Mouse (Mus musculus): ENCODE results near the gene Rhoh.

The Rhoh gene

GRCm38 (mm10) chr5:65861154-65861944, at the start of gene Rhoh:
Gene Rhoh, plus strand, starts transcription at chr5:65861213.
- in situ Hi-C loops (cut with MboI): no loop called here

- in situ Hi-C loops (cut with MboI): no loop called here
Measured at GRCm38 (mm10) chr5:65823601-65824133, 37.3 kb upstream of the Rhoh start.

DNA sequence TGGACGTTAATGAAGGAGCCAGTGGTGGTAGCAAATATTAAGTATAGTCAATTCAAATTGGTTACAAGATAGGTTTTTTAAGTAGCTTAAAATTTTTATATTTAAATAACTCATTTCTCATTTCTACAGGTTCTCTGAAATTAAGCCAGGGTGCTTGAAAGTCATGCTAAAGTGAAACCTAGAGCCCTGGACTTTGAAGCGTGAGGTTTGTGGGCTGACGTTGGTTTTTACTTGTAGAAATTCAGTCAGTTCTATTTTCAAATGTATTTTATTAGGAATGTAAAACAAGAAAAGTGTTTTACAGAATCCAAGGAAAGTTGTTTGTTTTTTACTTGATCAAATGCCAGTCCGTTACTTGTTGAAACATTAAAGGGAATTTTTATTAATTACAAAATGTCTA, 34.5 kb upstream of the Rhoh start:
- in situ Hi-C loops (cut with MboI): no loop called here

DNA sequence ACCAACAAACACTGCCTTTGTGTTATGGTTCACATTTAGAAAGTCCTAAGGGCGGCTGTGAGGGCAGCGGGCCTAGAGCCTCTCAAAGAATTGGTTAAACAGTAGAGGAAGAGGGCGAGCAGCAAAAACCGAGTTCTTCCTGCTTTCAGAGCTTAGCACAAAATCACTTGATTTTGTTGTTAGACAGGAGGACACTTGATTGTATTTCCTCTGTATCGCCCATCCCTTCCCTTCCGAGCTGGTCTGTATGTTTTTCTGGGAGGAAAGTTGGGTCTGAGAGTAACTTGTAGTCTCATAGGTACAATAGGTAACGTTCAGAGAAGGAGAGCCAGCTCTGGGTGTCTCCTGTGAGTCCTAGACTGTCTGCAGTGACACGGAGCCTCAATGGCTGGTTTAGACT, 33.9 kb upstream of the Rhoh start:
- in situ Hi-C loops (cut with MboI): no loop called here

- in situ Hi-C loops (cut with MboI): no loop called here
Measured at GRCm38 (mm10) chr5:65828261-65828660, 32.8 kb upstream of the Rhoh start.

- in situ Hi-C loops (cut with MboI): no loop called here
Measured at GRCm38 (mm10) chr5:65829059-65829458, 32.0 kb upstream of the Rhoh start.

DNA sequence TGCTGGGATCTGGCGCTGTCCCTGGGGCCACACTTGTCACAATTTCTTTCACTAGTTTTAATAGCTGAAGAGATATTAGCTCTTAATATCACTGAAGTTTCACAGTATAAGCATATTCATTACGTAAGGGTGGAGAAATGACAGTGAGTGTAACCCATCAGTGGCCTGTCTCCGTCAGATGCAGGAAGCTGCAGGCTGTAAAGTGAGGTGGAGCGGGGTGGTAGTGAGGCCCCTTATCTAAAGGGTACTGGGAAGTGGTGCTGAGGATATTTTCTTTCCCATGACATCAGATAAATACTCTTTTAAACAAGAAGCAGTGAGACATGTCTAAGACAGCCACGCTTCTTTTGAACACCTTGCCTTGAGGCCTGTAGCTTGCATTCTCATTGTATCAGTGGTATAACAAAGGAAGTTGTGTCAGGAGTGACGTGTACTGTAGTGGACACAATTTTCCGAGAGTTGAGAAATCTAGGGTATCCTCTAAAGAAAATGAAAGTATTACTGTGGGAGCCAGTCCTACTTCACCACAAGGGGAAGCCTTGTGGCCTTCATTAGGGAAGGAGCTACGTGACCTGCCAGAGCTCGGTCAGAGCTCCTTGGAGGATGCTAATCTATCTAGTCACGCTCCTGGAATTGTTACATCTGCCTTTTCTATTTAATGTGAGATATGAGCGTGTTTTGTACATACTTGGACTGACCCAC, 28.9 kb upstream of the Rhoh start:
- in situ Hi-C loops (cut with MboI): loop anchor here (10.0 kb wide), 1 partner anchor 113 kb away; no protein-coding TSS in a partner anchor

- in situ Hi-C loops (cut with MboI): loop anchor here (10.0 kb wide), 1 partner anchor 112 kb away; no protein-coding TSS in a partner anchor
Measured at GRCm38 (mm10) chr5:65833092-65833491, 27.9 kb upstream of the Rhoh start.

DNA sequence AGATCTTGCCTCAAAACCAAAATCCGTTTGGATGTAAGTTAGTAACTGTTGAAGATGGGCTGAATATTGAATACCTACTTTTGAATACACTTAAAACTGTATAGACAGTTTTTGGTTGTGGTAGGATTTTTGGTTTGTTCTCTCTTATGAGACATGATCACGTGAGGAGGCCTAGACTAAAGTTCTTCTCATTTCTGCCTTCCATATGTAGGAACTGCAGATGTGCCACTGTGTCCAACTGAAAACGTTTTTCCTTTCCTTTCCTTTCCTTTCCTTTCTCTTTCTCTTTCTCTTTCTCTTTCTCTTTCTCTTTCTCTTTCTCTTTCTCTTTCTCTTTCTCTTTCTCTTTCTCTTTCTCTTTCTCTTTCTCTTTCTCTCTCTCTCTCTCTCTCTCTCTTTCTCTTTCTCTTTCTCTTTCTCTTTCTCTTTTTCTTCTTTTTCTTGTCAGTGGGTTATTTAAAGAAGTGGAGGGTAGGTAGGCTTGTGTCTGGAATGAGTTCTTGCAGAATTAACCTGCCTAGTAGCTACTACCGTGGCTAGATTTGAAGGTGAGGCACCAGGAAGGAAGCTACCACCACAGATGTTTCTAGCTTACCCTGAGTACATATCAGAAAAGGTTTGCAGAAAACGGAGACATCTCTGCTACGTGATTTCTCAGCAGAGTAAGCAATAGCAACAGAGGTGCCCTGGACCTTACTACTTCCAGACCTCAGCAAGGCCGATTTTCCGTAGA, 27.1 kb upstream of the Rhoh start:
- in situ Hi-C loops (cut with MboI): loop anchor here (10.0 kb wide), 1 partner anchor 111 kb away; no protein-coding TSS in a partner anchor

DNA sequence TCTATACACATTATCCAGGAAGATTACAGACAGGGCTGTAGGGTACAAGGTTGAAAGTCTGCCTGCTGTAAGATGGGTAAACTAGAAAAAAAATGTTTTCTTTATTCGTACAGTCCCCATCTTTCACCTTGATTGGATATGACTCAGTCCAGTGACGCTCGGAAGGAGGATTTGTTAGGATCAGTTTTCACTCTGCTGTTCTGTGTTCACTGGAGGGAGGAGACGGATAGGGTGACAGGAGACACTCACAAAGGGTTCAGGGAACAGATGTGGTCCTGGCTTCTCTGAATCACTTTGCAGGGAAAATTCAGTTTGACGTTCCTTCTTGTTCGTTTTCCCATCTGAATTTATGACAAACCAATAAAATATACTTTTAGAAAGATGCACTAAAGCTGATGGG, 23.0 kb upstream of the Rhoh start:
- in situ Hi-C loops (cut with MboI): loop anchor here (10.0 kb wide), 1 partner anchor 107 kb away; no protein-coding TSS in a partner anchor

DNA sequence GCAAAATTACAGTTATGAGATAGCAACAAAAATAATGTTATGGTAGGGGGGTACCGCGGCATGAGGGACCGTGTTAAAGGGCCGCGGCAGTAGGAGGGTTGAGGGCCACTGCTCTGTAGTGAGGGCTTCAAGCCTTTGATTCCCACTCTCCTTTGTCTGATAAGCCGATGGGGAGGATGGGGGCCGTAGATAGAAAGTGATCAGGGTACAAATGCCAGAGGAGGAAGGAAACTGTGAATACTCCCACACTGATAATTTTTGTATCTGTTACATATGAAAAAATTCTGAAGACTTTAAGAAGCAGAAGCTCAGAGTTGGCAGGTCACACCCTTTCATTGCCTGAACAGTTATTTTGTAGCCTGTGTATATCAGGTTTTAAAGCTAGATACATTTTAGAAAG, 18.1 kb upstream of the Rhoh start:
- in situ Hi-C loops (cut with MboI): no loop called here

DNA sequence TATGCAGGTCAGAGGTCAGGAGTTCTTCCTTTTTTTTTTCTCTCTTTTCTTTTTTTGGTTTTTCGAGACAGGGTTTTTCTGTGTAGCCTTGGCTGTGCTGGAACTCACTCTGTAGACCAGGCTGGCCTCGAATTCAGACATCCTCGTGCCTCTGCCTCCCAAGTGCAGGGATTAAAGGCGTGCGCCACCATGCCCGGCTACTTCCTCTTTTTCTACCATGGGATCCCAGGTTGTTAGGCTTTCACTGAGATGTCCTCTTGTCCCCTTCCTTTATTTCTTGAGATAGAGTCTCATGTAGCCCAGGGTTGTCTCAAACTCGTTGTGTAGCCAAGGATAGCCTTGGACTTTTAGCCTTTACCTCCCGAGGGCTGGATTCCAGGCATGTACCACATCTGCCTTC, 14.5 kb upstream of the Rhoh start:
- in situ Hi-C loops (cut with MboI): no loop called here

GRCm38 (mm10) chr5:65846958-65847357, 14.1 kb upstream of the Rhoh start:
- in situ Hi-C loops (cut with MboI): no loop called here

DNA sequence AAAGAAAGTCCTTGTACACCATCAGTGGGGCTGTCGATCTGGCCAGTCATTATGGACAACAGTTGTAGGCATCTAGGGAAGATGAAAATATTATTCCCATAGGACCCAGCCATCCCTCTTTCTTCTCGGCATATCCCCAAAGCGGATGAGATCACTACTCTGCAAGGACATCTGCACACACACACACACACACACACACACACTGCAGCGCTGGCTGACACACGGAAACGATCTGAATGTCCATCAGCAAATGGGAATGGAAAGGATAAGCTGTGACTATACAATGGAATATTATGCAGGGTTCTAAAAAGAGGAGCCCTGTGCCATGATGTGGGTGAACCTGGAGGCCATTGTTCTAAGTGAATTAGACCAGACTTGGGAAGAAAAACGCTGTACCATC, 13.4 kb upstream of the Rhoh start:
- in situ Hi-C loops (cut with MboI): no loop called here

- in situ Hi-C loops (cut with MboI): no loop called here
Measured at GRCm38 (mm10) chr5:65850765-65851164, 10.2 kb upstream of the Rhoh start.

DNA sequence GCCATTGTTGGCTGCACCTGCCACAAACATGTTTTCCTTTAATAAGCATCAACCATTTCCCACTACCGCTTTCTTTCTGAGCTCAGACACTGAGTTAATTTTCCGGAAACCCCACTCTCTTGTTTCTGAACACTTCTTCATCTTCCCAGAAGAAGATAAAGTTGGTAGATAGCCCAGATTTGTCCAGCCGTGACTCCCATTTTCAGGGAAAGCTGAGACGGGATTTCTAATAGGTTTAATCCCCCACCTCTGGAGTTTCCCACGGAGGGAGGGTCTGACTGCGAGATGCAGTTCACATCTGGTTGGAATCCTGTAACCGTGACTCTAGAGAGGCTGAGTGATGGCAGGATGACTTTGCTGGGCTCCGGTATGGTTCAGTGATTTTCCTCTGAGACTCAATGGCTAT, 6.2 kb upstream of the Rhoh start:
- in situ Hi-C loops (cut with MboI): no loop called here

DNA sequence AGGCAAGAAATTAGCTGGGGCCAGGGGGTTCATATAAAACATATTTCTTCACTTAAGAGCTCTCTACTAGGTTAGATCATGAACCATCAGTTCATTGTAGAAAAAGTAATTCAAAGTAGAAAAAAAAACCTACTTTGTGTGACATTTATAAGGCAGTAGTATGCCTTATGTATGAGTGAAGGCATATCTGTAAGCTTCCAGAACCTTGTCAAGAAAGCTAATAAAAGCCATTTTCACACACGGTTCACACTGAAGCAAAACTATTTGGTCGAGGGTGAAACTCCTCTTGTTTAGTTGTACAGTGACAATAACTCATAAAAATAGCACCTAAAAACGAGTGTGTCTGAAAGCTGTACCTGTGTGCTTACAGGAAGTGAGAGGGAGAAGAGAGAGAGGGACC, 5.4 kb upstream of the Rhoh start:
- in situ Hi-C loops (cut with MboI): no loop called here

GRCm38 (mm10) chr5:65856591-65857411, 4.2 kb upstream of the Rhoh start:
- in situ Hi-C loops (cut with MboI): no loop called here

- in situ Hi-C loops (cut with MboI): no loop called here
Measured at GRCm38 (mm10) chr5:65857935-65858334, 3.1 kb upstream of the Rhoh start.

GRCm38 (mm10) chr5:65858355-65858754, 2.7 kb upstream of the Rhoh start:
- in situ Hi-C loops (cut with MboI): no loop called here

DNA sequence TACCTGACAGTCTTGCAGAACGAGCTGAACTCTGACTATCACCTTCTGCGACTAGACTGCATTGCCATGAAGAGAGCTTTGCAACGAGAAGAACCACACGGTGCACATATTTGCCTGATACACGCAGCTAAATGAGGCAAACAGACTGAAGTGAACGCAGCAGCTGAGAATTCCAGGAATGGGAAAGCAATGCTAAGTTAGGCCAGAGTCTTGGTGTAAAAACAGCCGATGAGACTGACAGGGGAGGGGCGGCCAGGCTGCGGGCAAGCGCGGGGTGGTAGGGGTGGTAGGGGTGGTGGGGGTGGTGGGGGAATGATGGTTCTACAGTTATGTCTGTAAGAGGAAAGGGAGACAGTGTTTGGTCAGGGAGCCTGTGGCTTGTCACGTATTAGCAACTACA, 2.1 kb upstream of the Rhoh start:
- in situ Hi-C loops (cut with MboI): no loop called here

Data from mature B cell (primary cell).